Mouse (Mus musculus) spleen, adult 2 months (tissue): Measurements from ENCODE around the gene Nup54.

Source experiments
- CTCF ChIP-seq: fragments of 200-500 bp; IDR thresholded peaks from 2 replicates; pipeline ENCODE4 v1.5.1; 2011; ENCODE audit warnings: mild to moderate bottlenecking, inconsistent platforms; ENCODE audit not compliant: insufficient read depth, insufficient read length, insufficient replicate concordance; ENCODE audit errors: extremely low read depth
- POLR2A ChIP-seq: fragments of 200-500 bp; IDR thresholded peaks from 2 replicates; pipeline ENCODE4 v1.6.1; 2011; ENCODE audit warnings: low read depth, low read length, inconsistent platforms

DNA sequence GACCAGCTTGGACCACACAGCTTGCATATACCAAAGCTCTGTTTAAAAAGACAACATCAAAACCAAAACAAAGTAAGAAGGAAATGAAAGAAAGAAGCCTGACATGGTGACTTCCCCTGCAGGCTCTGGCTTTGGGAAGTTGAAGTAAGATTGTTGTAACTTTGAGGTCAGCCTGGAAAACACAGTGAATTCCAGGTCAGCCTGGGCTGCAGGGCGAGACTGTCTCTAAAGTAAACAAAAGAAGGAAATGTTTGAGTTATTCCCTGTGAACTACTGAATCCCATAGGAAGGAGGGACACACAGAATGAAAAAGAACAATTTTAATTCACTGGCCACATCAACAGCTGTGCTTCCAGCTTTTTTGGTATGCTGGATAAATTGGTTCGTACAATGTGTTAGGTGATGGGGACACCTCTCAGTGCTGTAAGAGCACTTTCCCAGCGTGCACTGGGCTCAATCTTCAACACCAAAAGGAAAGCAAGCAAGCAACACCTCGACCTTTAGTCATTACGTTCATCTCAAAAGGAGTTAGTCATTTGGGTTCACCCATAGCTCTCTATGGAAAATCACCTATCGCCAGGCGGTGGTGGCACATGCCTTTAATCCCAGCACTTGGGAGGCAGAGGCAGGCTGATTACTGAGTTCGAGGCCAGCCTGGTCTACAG, 32.2 kb upstream of the Nup54 start:
- TF ChIP-seq CTCF, result no peak
- TF ChIP-seq POLR2A, result no peak
